Mouse (Mus musculus) stomach, embryonic 16.5 days (tissue): ENCODE results near the gene Csnk1g1. TPM values are rescaled to one million over a fixed set of nuclear protein-coding genes. Genes with fewer than 3 reads are reported as not detected.

Experiments
- ATAC-seq: fragments of 200-750 bp; cut with Nextera tagmentation; 2 replicates; pipeline ENCODE4 v1.8.0; 2017; ENCODE audit warnings: moderate number of reproducible peaks, moderate TSS enrichment; ENCODE audit not compliant: insufficient read depth, low FRiP score
- H3K27ac ChIP-seq: fragments of 300-500 bp; sonication (generic); 2 replicates; pipeline ENCODE4 v1.5.1; 2014; ENCODE audit warnings: low read length
- H3K27me3 ChIP-seq: fragments of 300-500 bp; sonication (generic); 2 replicates; pipeline ENCODE4 v1.6.1; 2014; ENCODE audit warnings: low read length, control low read depth, mixed read lengths; ENCODE audit not compliant: control insufficient read depth, insufficient read depth
- H3K36me3 ChIP-seq: fragments of 300-500 bp; sonication (generic); 2 replicates; pipeline ENCODE4 v1.6.1; 2014; ENCODE audit warnings: low read length; ENCODE audit not compliant: control insufficient read depth, insufficient read depth
- H3K4me1 ChIP-seq: fragments of 300-500 bp; sonication (generic); 2 replicates; pipeline ENCODE4 v1.6.1; 2014; ENCODE audit warnings: low read length, control low read depth, mixed read lengths; ENCODE audit not compliant: control insufficient read depth, insufficient read depth
- H3K4me2 ChIP-seq: fragments of 300-500 bp; sonication (generic); 2 replicates; pipeline ENCODE4 v1.6.1; 2014; ENCODE audit warnings: low read depth, low read length, mixed read lengths
- H3K4me3 ChIP-seq: fragments of 300-500 bp; sonication (generic); replicated peaks from 2 replicates; pipeline ENCODE4 v1.5.1; 2014; ENCODE audit warnings: mild to moderate bottlenecking, low read length
- H3K9ac ChIP-seq: fragments of 300-500 bp; sonication (generic); 2 replicates; pipeline ENCODE4 v1.6.1; 2014; ENCODE audit warnings: low read length
- H3K9me3 ChIP-seq: fragments of 300-500 bp; sonication (generic); replicated peaks from 2 replicates; pipeline ENCODE4 v1.6.1; 2016; ENCODE audit warnings: low read length, control low read depth; ENCODE audit not compliant: control insufficient read depth
- WGBS: fragments of 180-500 bp; shearing (Covaris S2); extraction: QIAGEN DNeasy Blood & Tissue Kit; methylation state at CpG from one replicate; pipeline ENCODE4 v1.1.7; 2014; 5-methylcytosine and 5-hydroxymethylcytosine counted together
- polyA plus RNA-seq: library from polyadenylated mRNA; unstranded; fragments of >200 nt; fragmentation: Nextera tagmentation; extraction: Ambion mirVana; gene quantifications from 2 replicates; pipeline ENCODE4 v1.2.1, GENCODE M21; 2015

The Csnk1g1 gene
- polyA plus RNA-seq, 1 experiment from 2014 or later = 13.1 TPM

DNA sequence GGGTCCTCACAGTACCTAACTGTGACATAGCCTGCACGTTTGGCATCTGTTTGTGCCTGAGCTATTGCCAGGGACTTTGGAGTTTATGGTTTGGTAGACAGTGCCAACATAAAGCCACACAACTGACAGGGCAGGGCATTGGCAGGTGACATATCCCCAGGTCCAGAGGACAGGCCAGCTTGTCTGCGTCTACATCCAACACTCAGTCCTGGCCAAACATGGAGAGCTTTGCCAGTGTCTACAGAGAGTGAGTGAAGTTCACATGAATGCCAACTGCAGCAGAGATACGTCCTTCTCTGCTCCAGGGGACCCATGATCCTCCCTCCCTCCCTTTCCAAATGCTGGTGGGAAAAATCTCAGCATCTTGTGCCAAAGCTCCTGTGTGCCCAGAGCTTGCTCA, 175.4 kb downstream of the Csnk1g1 start:
- no peak for ATAC-seq
- H3K9ac ChIP-seq = no peak overlapping the region
- 89% methylated on average over 3 of the region's 3 CpGs for WGBS
- no peaks in the 10 kb centered on the region for H3K27me3 ChIP-seq
- H3K9me3 ChIP-seq = no peaks in the 10 kb centered on the region
- H3K27ac ChIP-seq = no peak overlapping the region
- peaks cover 18% of the 10 kb centered on the region; the same call in 1 of the 2 replicates for H3K36me3 ChIP-seq
- no peak overlapping the region for H3K4me3 ChIP-seq
- no peaks in the 10 kb centered on the region for H3K4me1 ChIP-seq
- H3K4me2 ChIP-seq = no peak overlapping the region

DNA sequence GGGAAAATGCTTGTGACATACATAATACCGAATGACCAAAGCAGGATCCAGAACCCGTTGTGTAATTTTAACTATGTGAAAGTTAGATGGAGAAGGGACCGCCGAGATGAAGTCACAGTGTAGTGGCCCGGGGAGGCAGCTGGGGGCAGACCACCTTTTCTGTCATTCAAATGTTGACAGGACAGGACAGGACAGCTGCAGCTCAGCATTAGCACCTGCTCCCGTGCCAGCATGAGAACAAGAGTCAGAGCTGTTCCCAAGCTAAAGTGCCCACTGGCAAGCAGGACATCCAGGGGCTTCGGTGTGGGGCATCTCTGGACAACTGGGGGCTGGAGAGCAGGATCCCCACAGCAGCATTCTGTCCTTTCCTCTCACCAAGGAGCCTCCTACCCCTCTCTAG, 178.3 kb downstream of the Csnk1g1 start:
- Histone ChIP-seq H3K27ac (no peak overlapping the region), H3K4me2 (no peak overlapping the region), H3K9ac (no peak overlapping the region), H3K4me3 (no peak overlapping the region), H3K4me1 (peaks cover 9% of the 10 kb centered on the region), H3K9me3 (no peaks in the 10 kb centered on the region), H3K27me3 (no peaks in the 10 kb centered on the region), H3K36me3 (peaks cover 25% of the 10 kb centered on the region)
- WGBS = 93% methylated on average over 7 of the region's 7 CpGs
- no peak for ATAC-seq

DNA sequence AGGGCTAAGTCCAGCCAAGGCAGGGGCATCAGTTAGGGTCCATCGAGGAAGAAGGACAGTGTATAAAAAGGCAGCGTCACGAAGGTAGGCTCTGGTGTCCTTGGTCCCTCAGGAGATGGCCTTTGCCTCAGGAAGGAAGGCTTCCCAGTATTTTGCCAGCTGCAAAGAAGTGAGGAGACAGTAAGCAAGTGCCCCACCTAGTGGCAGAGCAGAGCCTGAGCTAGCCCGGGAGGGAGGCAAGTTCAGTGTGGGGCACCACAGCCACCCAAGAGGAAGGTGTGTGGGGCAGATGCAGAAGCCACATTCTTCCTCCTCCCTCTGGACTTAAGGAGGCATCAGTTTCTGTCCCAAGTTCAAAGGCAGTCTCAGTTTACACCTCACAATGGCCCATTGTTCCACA, 179.7 kb downstream of the Csnk1g1 start:
- Histone ChIP-seq H3K9me3 (no peaks in the 10 kb centered on the region), H3K4me2 (no peak overlapping the region), H3K9ac (no peak overlapping the region), H3K27me3 (no peaks in the 10 kb centered on the region), H3K4me3 (no peak overlapping the region), H3K36me3 (peaks cover 30% of the 10 kb centered on the region), H3K27ac (no peak overlapping the region), H3K4me1 (peaks cover 20% of the 10 kb centered on the region)
- no peak for ATAC-seq
- WGBS = 47% methylated on average over 4 of the region's 4 CpGs

DNA sequence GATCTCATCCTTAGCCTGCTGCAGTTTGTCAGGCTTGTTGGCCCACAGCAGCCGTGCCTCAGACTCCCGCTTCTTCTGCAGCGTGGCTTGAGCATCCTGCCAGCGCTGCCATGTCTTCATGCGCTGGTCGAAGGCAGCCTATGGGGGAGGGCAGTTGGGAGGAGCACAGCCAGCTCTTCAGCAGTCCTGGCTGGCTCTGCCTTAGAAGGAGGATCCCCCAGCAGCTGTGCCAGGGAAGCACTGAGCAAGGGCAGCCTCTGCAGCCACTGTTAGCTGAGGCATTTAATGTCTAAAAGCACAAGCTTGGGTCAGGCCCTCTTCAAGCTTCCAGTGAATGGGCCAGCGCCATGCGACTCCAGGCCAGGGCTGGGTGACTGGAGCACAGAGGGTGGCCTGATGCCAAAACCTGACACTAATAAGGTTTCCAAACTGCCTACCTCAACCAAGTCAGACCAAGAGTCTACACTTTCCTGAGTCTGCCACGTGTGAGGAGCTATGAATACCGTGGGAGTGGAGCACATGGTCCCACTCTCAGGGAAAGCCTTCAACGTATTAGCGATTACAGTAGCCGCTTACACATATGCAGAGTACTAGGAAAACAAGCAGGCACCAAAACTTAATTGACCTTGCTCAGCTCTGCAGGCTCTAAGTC, 182.0 kb downstream of the Csnk1g1 start:
- ATAC-seq = no peak
- Histone ChIP-seq H3K27ac (peak overlapping the region; percentile 48), H3K27me3 (no peaks in the 10 kb centered on the region), H3K4me1 (peaks cover 20% of the 10 kb centered on the region), H3K9me3 (no peaks in the 10 kb centered on the region), H3K4me2 (no peak overlapping the region), H3K36me3 (peaks cover 33% of the 10 kb centered on the region), H3K4me3 (no peak overlapping the region), H3K9ac (no peak overlapping the region)
- 80% methylated on average over 13 of the region's 13 CpGs for WGBS

DNA sequence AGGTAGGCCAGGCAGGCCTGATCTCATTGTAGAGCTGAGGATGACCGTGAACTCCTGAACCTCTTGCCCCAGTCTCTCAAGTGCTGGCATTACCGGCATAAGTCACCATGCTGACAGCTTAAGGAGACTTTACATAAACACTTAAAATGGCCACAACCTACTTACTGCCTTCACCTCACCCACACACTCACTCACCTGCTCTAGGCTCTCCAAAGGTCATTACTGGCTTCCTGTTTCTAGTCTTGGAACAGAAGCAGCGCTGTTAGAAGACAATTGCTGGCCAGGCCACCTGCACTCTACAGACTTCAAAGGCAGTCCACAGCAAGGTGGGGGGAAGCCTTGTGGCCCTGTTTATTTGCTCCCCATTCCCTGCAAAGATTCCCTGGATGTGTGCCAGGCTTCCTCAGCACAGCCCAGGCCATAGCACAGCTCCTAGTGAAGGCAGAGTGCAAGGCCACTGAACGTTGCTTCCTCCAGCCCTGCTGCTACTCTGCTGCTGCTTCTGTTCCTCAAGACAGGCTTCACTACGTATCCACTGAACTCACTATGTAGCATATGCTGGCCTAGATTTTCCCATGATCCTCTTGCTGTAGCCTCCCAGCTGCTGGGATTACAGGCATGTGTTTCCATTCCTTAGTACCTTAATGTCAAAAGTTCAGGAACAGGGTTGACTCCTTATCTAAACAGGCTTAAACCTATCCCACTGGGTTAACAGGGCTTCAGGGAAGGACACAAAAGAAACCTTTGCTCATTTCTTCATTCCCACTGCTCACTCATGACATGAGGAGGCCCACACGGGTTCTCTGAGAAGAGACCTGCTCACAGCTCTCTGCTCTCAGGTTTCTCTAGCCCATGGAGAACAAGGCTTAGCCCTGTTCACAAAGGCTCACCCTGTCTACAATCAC, 182.9 kb downstream of the Csnk1g1 start:
- Histone ChIP-seq H3K36me3 (peaks cover 35% of the 10 kb centered on the region), H3K27me3 (no peaks in the 10 kb centered on the region), H3K4me3 (no peak overlapping the region), H3K27ac (peak overlapping the region; percentile 48), H3K9me3 (no peaks in the 10 kb centered on the region), H3K9ac (no peak overlapping the region), H3K4me2 (no peak overlapping the region), H3K4me1 (peaks cover 20% of the 10 kb centered on the region)
- 30% methylated on average over 6 of the region's 6 CpGs for WGBS
- ATAC-seq = peak; percentile 63; the same call in 1 of the 2 replicates

DNA sequence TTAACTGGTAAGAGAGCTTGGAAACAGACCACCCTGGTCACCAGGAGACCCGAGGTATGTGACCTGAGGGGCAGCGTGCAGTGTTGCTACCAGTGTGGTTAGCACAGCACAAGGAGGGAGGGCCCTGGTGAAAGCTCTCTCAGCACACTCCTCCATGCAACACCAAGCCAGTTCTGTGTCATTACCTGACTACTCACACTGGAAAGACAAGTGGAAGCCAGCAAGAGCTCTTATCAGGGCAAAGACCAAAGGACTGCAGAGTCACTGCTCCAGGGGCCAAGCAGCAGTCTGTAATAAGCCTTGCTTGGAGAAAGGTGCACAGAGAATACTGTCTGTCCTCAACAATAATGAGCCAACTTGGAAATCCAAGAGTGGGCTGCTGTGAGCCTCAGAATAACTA, 183.9 kb downstream of the Csnk1g1 start:
- no peak overlapping the region for H3K4me3 ChIP-seq
- no peak overlapping the region for H3K4me2 ChIP-seq
- peak; percentile 34; the same call in 1 of the 2 replicates for ATAC-seq
- no peaks in the 10 kb centered on the region for H3K27me3 ChIP-seq
- peak overlapping the region; percentile 48; the same call in 1 of the 2 replicates for H3K27ac ChIP-seq
- no peaks in the 10 kb centered on the region for H3K9me3 ChIP-seq
- H3K36me3 ChIP-seq = peaks cover 26% of the 10 kb centered on the region
- H3K9ac ChIP-seq = no peak overlapping the region
- 51% methylated on average over 2 of the region's 2 CpGs for WGBS
- peaks cover 20% of the 10 kb centered on the region for H3K4me1 ChIP-seq

Other genes starting within 250 kb of the Csnk1g1 start
- 200 and 218 TPM in 2 replicates for gene Oaz2, start 240.9 kb upstream of the Csnk1g1 start, polyA plus RNA-seq
- gene Zfp609, start 81.4 kb upstream of the Csnk1g1 start, polyA plus RNA-seq = 3.8 and 5.0 TPM in 2 replicates
- gene Pclaf, start 18.7 kb upstream of the Csnk1g1 start, polyA plus RNA-seq = 119 and 131 TPM in 2 replicates
- gene Trip4, start 130 bp upstream of the Csnk1g1 start, polyA plus RNA-seq = 25.5 and 29.3 TPM in 2 replicates
- 835 and 861 TPM in 2 replicates for gene Ppib, start 151.3 kb downstream of the Csnk1g1 start, polyA plus RNA-seq
- 3.1 and 4.3 TPM in 2 replicates for gene Snx22, start 160.8 kb downstream of the Csnk1g1 start, polyA plus RNA-seq
- 121 and 122 TPM in 2 replicates for gene Snx1, start 217.7 kb downstream of the Csnk1g1 start, polyA plus RNA-seq
- 144 and 158 TPM in 2 replicates for gene Ciao2a, start 217.7 kb downstream of the Csnk1g1 start, polyA plus RNA-seq
- 7.6 and 10.2 TPM in 2 replicates for gene Dapk2, start 249.3 kb downstream of the Csnk1g1 start, polyA plus RNA-seq